Mouse (Mus musculus): ENCODE measurements around the gene Rhbg.
"Not testable (repeated sequence)": the region's sequence is repeated elsewhere in the genome, so short reads cannot be mapped to it uniquely, and the experiment has no call there.

Gene Rhbg

GRCm38 (mm10) chr3:88254268-88254926 is at the start of gene Rhbg:
Gene Rhbg, minus strand, starts transcription at chr3:88254709.
- DNase-seq: peak; percentile 77

GRCm38 (mm10) chr3:88299172-88299571 is 44.7 kb upstream of the Rhbg start:
- no peak for DNase-seq

- no peak for DNase-seq
Measured at GRCm38 (mm10) chr3:88297321-88297851, 42.9 kb upstream of the Rhbg start.

GRCm38 (mm10) chr3:88296561-88297318 is 42.2 kb upstream of the Rhbg start, which contains the start of the genes Tsacc and Cct3:
Gene Tsacc, minus strand, starts transcription at chr3:88296999.
Gene Cct3, plus strand, starts transcription at chr3:88297116.
- peak; percentile 99 for DNase-seq

GRCm38 (mm10) chr3:88296110-88296560 is 41.6 kb upstream of the Rhbg start:
- no peak for DNase-seq

GRCm38 (mm10) chr3:88295272-88295671 is 40.8 kb upstream of the Rhbg start:
- DNase-seq: not testable (repeated sequence)

GRCm38 (mm10) chr3:88291970-88292369 is 37.5 kb upstream of the Rhbg start:
- peak; percentile 20 for DNase-seq

GRCm38 (mm10) chr3:88288133-88288713 is 33.7 kb upstream of the Rhbg start:
- not testable (repeated sequence) for DNase-seq

- DNase-seq: no peak
Measured at GRCm38 (mm10) chr3:88287110-88287509, 32.6 kb upstream of the Rhbg start, which contains the start of gene Gm38392. Gene Gm38392, minus strand, starts transcription at chr3:88287210.

- not testable (repeated sequence) for DNase-seq
Measured at GRCm38 (mm10) chr3:88285565-88285895, 31.0 kb upstream of the Rhbg start.

- DNase-seq: not testable (repeated sequence)
Measured at GRCm38 (mm10) chr3:88284815-88285564, 30.5 kb upstream of the Rhbg start.

- not testable (repeated sequence) for DNase-seq
Measured at GRCm38 (mm10) chr3:88281141-88281916, 26.8 kb upstream of the Rhbg start.

GRCm38 (mm10) chr3:88280035-88280434 is 25.5 kb upstream of the Rhbg start:
- no peak for DNase-seq

- DNase-seq: no peak
Measured at GRCm38 (mm10) chr3:88276529-88277143, 22.1 kb upstream of the Rhbg start.

GRCm38 (mm10) chr3:88276121-88276520 is 21.6 kb upstream of the Rhbg start:
- no peak for DNase-seq

GRCm38 (mm10) chr3:88274002-88274401 is 19.5 kb upstream of the Rhbg start:
- no peak for DNase-seq

GRCm38 (mm10) chr3:88271859-88272258 is 17.4 kb upstream of the Rhbg start:
- DNase-seq: no peak

- DNase-seq: not testable (repeated sequence)
Measured at GRCm38 (mm10) chr3:88271298-88271697, 16.8 kb upstream of the Rhbg start.

- DNase-seq: no peak
Measured at GRCm38 (mm10) chr3:88268991-88269390, 14.5 kb upstream of the Rhbg start.

GRCm38 (mm10) chr3:88268014-88268413 is 13.5 kb upstream of the Rhbg start:
- not testable (repeated sequence) for DNase-seq

- no peak for DNase-seq
Measured at GRCm38 (mm10) chr3:88262346-88262745, 7.8 kb upstream of the Rhbg start.

All from kidney, adult 11 months (tissue).